Mouse (Mus musculus) gastrocnemius, adult 8-10 months (tissue): ENCODE results near the gene Ccdc78. TPM values are rescaled to one million over a fixed set of nuclear protein-coding genes. Genes with fewer than 3 reads are reported as not detected.

ENCODE experiments used
- DNase-seq, 2 experiments: peaks; one replicate each; pipeline ENCODE4 v3.0.0; 2022; ENCODE audit warnings: low spot score in 2 of 2
- total RNA-seq, 4 experiments: library from RNA; stranded (reverse); gene quantifications; 2 replicates each; pipeline ENCODE4 v1.2.4; 2022

Ccdc78 gene
- total RNA-seq, 4 experiments from 2014 or later: not detected

DNA sequence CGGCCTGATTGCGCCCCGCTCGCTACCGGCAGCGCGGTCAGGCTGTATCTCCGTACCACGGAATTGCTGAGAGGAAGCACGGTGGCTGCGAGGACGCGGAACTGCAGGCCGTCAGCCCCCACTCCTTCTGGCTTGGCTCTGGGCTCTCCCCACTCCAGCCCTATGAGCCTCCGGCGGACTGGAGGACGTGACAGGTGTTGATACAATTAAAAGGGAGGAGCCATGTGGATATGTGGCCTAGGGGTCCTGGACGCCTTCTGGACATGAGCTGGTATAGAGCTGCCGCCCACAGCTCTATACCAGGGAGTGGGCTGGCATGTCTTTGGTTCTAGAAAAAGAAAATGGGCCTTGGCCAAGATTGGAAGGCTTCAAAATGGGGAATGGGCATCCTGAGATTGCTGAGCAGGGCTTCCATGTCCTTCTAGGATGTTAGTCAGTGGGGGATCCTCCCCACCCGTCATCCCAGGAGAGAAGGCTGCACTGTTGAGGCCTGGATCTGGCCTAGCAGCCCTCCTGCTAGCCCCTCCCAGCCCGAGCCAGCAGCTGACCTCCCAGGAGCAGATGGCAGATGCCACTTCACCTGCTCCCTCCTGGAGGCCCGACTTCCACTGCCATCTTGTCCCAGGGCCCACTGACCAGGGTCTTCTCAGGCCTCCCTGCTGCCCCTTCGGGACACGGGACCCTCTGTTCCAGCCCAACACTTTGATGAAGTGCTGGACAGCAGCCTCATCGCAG lies 23.4 kb downstream of the Ccdc78 start:
- no peak for DNase-seq

DNA sequence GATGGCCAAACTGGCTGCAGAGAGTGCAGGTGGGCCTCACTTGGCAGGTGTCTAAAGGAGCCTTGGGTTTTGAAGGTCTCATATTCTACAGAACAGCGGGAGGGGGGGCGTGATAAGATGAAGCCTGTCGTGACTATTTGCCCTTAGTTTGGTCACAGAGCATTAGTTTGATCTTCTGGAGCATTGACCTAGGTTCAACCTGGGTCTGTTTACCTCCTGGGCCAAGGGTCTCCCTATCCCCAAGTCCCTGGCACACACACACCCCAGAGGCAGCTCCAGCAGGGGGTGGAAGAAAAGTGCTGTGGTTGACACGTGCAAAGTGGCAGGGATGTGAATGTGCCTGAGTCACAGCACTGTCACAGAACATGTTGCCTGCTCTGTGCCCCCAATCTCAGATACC lies 24.5 kb downstream of the Ccdc78 start:
- DNase-seq: no peak

DNA sequence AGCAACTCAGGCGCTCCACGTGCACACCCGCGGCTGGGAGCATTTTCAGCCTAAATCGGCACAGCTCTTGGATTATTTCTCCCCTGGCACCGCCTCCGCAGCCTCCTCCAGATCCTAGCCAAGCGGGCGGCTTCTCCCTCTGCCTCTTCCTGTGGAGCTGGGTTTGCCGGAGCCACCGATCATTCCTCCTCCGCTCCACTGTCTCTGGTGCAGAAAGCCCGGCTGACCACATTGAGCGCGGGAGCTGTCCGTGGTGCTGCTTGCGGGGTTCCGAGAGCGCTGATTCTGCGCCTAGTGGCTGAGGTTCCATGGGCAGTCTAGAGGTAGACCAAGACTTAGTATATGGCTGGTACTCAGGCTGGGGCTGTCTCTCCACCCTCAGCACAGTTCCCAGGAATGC lies 27.1 kb downstream of the Ccdc78 start:
- peak in 1 of 2 experiments; percentile 55 for DNase-seq

DNA sequence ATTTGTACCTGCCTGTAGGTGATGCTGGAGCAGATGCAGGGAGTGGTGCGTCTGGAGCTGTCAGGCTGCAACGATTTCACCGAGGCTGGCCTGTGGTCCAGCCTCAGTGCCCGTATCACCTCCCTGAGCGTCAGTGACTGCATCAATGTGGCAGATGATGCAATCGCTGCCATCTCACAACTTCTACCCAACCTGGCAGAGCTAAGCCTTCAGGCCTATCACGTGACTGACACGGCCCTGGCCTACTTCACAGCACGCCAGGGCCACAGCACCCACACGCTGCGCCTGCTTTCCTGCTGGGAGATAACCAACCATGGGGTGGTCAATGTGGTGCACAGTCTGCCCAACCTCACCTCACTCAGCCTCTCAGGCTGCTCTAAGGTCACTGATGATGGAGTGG lies 31.3 kb downstream of the Ccdc78 start:
- no peak for DNase-seq

DNA sequence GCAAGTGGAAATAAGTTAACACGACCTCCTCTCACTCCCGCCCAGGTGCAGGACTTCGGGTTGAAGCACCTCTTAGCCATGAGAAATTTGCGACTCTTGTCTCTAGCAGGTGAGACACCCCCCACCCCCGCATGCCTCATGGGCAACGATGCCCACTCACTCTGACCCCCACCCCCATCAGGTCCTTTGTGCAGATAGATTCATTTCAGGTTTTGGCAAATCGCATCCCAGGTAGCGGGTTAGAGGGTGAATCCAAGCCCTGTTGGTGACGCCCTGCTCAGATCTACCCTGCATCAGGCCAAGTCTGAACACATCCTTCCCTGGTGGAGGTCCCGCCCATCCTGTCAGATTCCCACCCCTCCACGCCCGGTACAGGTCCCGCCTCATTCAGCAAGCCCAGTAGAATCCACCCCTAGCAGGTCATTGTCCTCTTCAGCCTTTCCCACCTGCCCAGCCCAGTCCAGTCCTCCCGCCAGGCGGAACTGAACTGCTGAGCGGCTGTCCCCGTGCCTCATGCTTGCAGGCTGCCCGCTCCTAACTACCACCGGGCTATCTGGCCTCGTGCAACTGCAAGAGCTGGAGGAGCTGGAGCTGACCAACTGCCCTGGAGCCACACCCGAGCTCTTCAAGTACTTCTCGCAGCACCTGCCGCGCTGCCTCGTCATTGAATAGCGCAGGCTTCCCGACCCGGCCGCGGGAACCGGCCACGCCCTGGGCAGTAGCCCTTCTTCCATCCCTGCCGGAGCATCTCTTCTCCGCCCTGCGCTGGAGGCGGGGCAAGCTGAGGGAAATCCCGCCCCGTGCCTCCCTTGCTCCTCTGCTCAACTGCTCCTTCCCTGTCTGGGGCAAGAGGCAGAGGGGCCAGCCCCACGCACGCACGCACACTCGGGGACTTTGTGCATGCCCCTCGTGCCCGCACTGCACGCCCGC lies 32.7 kb downstream of the Ccdc78 start:
- DNase-seq: no peak

DNA sequence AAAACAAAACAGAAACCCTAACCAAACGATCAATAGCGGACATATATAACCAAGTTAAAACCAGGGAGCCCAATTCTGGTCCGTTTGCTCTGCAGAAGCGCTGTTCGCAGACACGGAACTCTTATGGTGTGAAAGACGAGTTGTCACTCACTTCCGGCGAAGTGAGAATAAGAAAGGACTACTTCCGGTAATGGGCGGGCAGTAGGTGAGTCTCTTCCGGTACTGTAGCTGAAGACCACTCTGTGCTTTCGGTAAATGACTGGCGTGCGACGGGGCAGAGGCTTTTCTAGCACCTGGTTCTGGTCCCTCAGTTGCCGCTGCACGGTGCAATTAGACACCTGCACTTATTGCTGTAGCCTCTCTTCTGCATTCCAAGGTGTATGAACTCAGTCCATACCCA lies 37.1 kb downstream of the Ccdc78 start, which contains the start of gene Wdr24:
Wdr24 (plus strand) TSS at position 176 of the 400 bp plus-strand sequence.
- DNase-seq: peak in 1 of 2 experiments; percentile 57

DNA sequence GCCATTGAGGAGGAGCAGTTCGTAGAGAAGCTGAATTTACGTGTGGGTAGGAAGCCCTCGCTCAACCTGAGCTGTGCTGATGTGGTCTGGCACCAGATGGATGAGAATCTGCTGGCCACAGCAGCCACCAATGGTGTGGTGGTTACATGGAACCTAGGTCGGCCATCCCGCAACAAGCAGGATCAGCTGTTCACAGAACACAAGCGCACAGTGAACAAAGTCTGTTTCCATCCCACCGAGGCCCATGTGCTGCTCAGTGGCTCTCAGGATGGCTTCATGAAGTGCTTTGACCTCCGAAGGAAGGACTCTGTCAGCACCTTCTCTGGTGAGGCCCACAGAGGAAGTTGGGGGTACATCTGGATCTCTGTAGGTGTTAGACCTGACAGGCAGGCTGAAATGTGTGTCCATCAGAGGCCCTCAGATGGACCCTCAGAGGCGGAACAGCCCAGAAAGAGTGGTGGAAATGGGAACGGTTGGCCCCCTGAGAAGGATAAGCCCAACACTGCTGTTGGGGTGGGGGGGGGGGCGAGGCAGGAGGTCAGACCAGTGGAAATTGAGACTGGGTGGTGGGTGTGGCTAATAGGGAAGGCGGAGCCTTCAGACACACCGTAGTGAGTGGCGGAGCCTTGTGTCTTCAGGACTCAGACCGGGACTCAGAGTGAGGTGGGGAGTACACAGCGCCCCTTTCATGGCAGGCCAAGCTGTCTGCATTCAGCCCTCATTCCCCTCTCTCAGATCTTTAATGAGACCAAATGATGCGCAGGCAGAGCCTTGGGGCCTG lies 38.2 kb downstream of the Ccdc78 start:
- DNase-seq: no peak

DNA sequence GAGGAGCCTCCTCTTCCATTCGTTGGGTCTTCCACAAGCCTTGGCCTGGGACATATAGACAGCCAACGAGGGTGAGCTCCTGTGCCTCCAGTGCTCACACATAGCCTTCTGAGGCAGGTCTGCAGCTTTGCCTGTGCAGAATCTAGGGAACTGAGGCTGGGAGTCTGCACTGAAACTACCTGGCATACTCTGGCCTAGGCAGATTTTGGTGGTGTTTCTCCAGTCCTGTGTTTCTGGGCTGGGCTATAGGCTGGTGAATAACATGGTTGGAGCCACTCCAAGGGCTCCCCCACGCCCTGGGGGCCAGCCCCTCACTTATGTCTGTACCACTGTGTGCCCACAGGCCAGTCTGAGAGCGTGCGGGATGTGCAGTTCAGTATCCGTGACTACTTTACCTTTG lies 38.9 kb downstream of the Ccdc78 start:
- no peak for DNase-seq

DNA sequence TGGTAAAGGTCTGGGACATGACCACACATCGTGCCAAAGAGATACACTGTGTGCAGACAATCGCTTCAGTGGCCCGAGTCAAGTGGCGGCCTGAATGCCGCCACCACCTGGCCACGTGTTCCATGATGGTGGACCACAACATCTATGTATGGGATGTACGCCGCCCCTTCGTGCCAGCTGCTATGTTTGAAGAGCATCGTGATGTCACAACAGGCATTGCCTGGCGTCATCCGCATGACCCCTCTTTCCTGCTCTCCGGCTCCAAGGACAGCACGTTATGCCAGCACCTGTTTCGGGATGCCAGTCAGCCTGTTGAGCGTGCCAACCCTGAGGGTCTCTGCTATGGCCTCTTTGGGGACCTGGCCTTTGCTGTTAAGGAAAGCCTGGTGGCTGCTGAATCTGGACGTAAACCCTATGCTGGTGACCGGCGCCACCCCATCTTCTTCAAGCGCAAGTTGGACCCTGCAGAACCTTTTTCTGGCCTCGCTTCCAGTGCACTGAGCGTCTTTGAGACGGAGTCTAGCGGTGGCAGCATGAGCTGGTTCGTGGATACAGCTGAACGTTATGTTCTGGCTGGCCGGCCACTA lies 39.7 kb downstream of the Ccdc78 start:
- no peak for DNase-seq

DNA sequence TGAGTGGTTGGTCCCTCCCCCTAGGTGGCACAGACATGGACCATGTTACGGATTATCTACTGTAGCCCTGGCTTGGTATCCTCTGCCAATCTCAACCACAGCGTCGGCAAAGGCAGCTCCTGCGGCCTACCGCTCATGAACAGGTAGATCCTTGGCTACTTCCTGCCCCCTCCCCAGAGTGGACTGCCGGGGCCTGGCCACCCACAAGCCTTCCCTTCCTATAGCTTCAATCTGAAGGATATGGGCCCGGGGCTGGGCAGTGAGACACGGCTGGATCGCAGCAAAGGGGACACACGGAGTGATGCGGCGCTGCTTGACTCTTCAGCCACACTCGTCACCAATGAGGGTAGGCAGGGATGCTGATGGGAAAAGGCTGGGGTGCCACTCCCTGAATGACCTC lies 40.6 kb downstream of the Ccdc78 start:
- no peak for DNase-seq

DNA sequence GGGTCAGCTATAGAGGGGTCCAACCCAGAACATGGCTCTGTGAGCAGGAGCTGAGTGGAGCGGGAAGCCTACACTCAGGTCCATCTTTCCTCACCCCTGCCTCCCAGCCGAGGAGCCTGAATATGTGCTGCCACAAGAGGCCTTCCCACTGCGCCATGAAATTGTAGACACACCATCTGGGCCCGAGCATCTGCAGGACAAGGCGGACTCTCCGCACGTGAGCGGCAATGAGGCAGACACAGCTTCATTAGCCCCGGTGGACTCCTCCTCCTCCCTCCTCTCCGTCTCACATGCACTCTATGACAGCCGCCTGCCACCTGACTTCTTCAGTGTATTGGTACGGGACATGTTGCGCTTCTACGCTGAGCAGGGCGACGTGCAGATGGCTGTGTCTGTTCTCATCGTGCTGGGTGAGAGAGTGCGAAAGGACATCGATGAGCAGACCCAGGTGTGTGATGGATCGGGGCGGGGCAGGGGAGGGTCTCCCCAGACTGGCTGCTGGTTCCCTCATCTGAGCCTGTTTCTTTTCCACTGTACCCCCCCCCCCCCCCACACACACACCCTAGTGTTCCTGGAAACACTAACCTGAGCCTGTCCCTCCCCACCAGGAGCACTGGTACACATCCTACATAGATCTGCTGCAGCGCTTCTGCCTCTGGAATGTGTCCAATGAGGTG lies 41.3 kb downstream of the Ccdc78 start:
- peak in 1 of 2 experiments; percentile 7 for DNase-seq

DNA sequence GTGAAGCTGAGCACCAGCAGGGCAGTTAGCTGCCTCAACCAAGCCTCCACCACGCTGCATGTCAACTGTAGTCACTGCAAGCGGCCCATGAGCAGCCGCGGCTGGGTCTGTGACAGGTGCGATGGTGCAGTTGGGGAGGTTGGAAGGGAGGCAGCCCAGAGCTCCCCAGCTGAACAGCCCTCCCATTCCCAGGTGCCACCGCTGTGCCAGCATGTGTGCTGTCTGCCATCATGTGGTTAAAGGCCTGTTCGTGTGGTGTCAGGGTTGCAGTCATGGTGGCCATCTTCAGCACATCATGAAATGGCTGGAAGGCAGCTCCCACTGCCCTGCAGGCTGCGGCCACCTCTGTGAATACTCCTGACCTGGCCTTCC lies 41.8 kb downstream of the Ccdc78 start:
- DNase-seq: peak in 1 of 2 experiments; percentile 5

DNA sequence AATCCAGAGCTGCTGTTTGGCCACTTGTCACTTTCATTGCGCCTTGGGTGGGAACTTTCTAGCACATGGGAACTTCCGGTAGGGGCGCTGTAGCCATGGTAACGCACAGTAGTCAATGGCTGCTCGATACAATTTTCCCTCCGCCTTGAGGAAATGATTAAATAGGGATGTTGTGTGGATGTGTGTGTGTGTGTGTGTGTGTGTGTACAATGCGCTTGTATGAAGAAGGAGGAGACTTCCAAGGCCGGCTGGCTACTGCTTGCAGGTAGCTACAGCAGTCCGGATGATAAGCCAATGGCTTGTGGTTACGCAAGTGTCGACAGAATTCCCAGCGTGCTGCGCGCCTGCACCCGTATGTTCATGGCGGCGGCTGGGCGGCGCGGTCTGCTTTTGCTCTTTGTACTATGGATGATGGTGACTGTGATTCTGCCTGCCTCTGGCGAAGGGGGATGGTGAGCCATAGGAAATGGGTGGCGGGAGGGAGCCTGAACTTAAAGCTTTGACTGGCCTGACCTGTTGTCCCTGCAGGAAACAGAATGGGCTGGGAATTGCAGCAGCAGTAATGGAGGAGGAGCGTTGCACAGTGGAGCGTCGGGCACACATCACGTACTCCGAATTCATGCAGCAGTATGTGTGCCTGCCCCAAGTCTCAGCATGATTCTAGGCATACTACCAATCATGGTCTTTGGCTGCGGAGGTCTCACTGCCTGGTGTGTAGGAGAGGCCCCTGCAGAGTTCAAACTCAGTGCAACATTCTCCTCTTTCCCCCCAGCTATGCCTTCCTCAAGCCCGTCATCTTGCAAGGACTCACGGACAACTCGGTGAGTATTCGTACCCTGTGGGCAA lies 42.6 kb downstream of the Ccdc78 start, which contains the start of gene Jmjd8:
Jmjd8 (plus strand) TSS at position 156 of the 846 bp plus-strand sequence.
- peak in 1 of 2 experiments; percentile 55 for DNase-seq

DNA sequence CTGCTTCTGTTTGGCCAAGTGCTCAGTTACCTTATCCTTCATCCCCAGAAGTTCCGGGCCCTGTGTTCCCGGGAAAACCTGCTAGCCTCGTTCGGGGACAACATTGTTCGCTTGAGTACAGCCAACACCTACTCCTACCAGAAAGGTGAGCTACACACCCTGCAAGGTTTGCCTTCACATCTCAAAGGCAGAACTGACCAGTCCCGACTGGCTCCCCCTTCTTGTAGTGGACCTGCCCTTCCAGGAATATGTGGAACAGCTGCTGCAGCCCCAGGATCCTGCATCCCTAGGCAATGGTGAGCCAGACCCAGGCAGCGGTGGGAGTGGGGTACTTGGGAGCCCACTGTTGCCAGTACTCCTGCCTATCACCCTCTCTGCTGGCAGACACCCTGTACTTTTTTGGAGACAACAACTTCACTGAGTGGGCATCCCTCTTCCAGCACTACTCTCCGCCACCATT lies 43.2 kb downstream of the Ccdc78 start:
- DNase-seq: no peak

DNA sequence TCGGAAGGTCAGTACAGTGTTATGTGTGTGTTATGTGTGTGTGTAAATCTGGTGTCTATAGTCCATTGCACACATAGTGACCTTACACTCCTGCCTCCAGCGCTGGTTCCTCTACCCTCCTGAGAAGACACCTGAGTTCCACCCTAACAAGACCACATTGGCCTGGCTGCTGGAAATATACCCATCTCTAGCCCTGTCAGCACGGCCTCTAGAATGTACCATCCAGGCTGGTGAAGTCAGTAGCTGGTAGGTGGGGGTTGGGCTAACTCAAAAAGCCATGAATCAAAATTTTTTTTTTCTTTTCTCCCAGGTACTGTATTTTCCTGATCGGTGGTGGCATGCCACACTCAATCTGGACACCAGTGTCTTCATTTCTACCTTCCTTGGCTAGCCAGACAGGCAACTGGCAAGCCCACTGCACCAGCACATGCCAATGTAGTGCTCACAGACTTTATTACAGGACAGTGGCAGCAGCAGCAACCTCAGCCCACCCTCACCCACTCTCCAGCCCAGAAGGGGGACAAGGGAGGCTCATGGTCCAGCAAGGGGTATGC lies 43.9 kb downstream of the Ccdc78 start:
- no peak for DNase-seq

DNA sequence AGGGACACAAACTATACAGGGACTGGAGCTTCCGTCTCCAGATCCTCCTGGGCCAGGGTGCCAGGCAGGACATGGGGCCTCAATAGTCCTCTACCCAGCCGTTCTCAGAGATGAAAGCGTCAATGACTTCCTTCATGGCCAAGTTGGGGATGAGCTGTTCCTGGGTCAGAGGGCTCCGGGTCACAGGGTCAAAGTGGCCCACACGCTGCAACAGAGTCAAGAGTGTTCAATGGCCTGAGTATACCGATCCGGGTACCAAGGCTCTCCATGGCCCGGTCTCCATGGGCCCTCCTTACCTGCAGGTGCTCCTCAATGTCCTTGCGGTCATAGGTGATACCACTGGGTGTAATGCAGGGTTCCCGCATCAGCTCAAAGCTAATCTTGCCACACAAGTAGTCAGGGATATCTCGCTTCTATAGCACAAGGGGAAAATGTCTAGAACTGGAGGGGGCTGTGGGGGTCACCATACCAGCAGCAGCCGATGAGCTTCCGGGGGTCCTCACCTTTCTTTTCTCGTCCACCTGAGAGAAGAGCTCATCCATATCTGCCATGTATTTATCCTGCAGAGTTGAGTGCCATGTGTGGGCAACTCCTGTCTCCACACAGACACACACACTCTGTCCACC lies 44.5 kb downstream of the Ccdc78 start:
- DNase-seq: no peak

DNA sequence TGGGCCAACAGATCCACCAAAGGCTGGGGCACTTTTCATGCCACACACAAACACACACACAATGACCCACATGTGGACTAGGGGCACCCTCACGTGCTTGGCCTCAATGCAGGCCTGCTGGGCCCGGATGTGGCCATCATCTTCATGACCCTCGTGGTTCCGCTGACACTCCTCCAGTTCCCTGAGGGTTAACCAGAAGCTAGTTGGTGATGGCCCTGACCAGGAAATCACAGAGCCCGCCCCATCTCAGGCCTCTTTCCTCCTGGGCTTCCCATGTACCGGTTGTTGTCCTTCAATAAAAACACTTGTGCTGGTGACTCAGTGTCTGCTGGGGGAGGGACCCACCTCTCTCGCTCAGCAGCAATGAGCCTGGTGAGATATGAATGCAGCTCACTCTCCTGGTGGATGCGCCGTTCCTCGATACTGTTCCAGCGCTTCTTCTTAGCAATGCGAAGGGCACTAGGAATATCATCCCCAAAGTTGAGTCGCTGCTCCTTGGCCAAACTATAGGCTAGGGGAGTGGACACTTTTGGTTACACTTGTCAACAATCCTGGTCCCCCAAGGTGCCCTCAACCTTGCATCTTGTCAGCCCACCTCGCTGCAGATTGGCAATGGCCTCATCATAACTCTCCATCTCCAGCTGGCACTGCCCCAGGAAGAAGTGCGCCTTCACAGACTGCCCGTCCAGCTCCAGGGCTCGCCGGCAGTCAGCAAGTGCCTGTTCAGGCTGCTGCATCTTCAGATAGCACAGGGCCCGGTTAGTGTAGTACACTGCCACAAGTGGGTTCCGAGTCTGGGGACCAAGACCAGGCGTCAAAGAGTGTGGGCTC lies 45.3 kb downstream of the Ccdc78 start:
- no peak for DNase-seq
